Mouse (Mus musculus) hindbrain, embryonic 15.5 days (tissue): Measurements from ENCODE around the gene Rnf214. TPM values are rescaled to one million over a fixed set of nuclear protein-coding genes. Genes with fewer than 3 reads are reported as not detected.

Source experiments
- ATAC-seq: fragments of 200-750 bp; cut with Nextera tagmentation; 2 replicates; pipeline ENCODE4 v1.8.0; 2017; ENCODE audit warnings: low read depth, moderate number of reproducible peaks, moderate TSS enrichment; ENCODE audit not compliant: low FRiP score
- H3K27ac ChIP-seq: fragments of 300-500 bp; sonication (generic); replicated peaks from 2 replicates; pipeline ENCODE4 v1.5.1; 2015; ENCODE audit warnings: mild to moderate bottlenecking, inconsistent platforms
- H3K27me3 ChIP-seq: fragments of 300-500 bp; sonication (generic); 2 replicates; pipeline ENCODE4 v1.6.1; 2015; ENCODE audit warnings: control low read depth, inconsistent platforms
- H3K36me3 ChIP-seq: fragments of 300-500 bp; sonication (generic); 2 replicates; pipeline ENCODE4 v1.6.1; 2015; ENCODE audit warnings: control low read depth, inconsistent platforms
- H3K4me1 ChIP-seq: fragments of 300-500 bp; sonication (generic); replicated peaks from 2 replicates; pipeline ENCODE4 v1.6.1; 2015; ENCODE audit warnings: control low read depth, inconsistent platforms
- H3K4me2 ChIP-seq: fragments of 300-500 bp; sonication (generic); 2 replicates; pipeline ENCODE4 v1.6.1; 2015; ENCODE audit warnings: moderate library complexity, mild to moderate bottlenecking, inconsistent platforms
- H3K4me3 ChIP-seq: fragments of 300-500 bp; sonication (generic); 2 replicates; pipeline ENCODE4 v1.5.1; 2015; ENCODE audit warnings: mild to moderate bottlenecking, inconsistent platforms
- H3K9ac ChIP-seq: fragments of 300-500 bp; sonication (generic); 2 replicates; pipeline ENCODE4 v1.6.1; 2015; ENCODE audit warnings: inconsistent platforms
- H3K9me3 ChIP-seq: fragments of 300-500 bp; sonication (generic); 2 replicates; pipeline ENCODE4 v1.6.1; 2016; ENCODE audit warnings: control low read depth, inconsistent platforms
- WGBS: fragments of 180-500 bp; shearing (Covaris S2); methylation state at CpG from one replicate; pipeline ENCODE4 v1.1.7; 2015; 5-methylcytosine and 5-hydroxymethylcytosine counted together
- polyA plus RNA-seq: library from polyadenylated mRNA; unstranded; fragments of >200 nt; fragmentation: Nextera tagmentation; extraction: Ambion mirVana; gene quantifications from 2 replicates; pipeline ENCODE4 v1.2.1, GENCODE M21; 2015

Gene Rnf214
- polyA plus RNA-seq, result 94.1 and 109 TPM in 2 replicates

DNA sequence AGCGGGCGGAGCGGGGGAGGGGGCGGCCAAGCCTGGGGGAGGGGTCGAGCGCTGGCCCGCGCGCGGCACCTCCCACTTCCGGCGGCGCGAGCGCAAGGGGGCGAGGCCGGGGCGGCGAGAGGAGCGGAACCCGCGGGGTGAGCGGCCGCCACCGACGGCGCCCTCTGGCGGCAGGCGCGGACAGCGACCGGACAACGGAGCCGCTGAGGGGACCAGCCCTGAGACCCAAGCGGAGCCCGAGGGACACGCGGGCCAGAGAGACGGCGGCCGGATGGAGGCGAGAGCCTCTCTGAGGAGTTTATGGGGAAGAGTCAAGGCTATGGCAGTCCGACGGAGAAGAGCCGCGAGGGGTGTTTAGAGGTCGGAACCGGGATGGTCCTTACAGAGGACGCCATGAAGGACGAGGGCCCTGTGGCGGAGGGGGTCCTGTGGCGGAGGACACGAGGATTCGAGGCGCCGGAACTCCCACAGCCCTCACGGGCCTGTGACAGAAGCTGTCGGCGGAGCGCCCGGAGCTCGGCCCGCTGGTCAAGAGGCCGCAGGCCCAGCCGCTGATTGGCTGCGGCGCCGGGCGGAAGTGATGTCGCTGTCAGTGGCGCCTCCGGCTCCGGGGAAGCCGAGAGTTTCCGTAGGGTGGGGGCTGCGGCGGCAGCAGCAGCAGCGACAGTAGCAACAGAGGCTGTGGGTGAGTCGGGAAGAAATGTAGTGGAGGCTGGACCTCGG, at the start of gene Rnf214, which contains the start of gene Pcsk7:
Gene Rnf214 (minus strand): TSS at position 557 of the 723 bp plus-strand sequence.
Gene Pcsk7 (plus strand): TSS at position 143 of the 723 bp plus-strand sequence.
- Histone ChIP-seq H3K4me3 (peak within 1 kb of the TSS; percentile 82), H3K36me3 (peaks cover 41% of the 10 kb centered on the region), H3K9me3 (no peaks in the 10 kb centered on the region), H3K9ac (peak within 1 kb of the TSS; percentile 90), H3K27me3 (no peaks in the 10 kb centered on the region), H3K27ac (peak within 1 kb of the TSS; percentile 98), H3K4me1 (peaks cover 36% of the 10 kb centered on the region), H3K4me2 (peak within 1 kb of the TSS; percentile 87)
- under 1% methylated on average over 73 of the region's 80 CpGs for WGBS
- ATAC-seq, result peak; percentile 95

DNA sequence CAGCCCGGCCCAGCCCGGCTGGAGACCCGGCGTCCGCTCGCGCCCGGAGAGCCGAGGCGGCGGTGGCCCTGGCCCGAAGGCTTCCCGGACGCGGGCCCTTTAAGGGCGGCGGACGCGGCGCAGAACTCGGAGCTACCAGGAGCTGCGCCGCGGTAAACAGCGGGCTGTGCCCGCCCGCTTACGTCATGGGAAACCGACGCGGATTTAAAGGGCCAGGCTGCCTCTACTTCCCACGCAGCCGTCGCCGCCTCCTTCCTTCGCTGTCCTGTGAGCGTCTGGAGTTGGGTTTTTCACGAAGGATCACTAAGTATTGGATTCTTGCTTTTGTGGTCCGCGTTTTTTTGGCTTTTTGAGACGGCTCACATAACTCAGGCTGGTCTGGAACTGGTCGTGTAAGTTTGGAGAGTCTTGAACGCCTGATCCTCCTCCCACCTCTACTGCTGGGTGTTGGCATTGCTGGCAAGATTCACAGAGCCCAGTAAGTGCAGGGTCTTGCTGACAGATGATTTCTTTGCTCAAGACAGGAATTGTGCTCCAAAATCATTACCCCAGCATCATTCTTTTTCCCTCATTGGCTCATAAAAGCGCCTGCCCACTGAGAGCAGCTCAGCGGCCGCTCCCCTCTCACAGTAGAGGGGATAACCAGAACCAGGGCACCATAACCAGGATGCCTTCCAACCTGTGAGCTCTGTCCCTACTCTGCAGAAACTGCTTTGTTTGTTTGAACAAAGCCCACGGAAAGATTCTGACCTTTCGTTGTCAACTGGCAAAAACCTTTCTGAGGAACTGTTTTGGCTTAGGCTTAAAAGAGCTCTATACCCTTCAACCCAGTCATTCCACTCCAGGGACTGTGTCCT, 48.6 kb upstream of the Rnf214 start, which contains the start of gene Sidt2:
Gene Sidt2 (minus strand): TSS at position 152 of the 857 bp plus-strand sequence.
- no peaks in the 10 kb centered on the region for H3K9me3 ChIP-seq
- H3K4me3 ChIP-seq, result peak within 1 kb of the TSS; percentile 75
- H3K27me3 ChIP-seq, result no peaks in the 10 kb centered on the region
- H3K27ac ChIP-seq, result peak within 1 kb of the TSS; percentile 81
- ATAC-seq, result peak; percentile 97
- peak within 1 kb of the TSS; percentile 79 for H3K9ac ChIP-seq
- peak within 1 kb of the TSS; percentile 71 for H3K4me2 ChIP-seq
- peaks cover 36% of the 10 kb centered on the region for H3K4me1 ChIP-seq
- peaks cover 10% of the 10 kb centered on the region for H3K36me3 ChIP-seq
- under 1% methylated on average over 38 of the region's 48 CpGs for WGBS

DNA sequence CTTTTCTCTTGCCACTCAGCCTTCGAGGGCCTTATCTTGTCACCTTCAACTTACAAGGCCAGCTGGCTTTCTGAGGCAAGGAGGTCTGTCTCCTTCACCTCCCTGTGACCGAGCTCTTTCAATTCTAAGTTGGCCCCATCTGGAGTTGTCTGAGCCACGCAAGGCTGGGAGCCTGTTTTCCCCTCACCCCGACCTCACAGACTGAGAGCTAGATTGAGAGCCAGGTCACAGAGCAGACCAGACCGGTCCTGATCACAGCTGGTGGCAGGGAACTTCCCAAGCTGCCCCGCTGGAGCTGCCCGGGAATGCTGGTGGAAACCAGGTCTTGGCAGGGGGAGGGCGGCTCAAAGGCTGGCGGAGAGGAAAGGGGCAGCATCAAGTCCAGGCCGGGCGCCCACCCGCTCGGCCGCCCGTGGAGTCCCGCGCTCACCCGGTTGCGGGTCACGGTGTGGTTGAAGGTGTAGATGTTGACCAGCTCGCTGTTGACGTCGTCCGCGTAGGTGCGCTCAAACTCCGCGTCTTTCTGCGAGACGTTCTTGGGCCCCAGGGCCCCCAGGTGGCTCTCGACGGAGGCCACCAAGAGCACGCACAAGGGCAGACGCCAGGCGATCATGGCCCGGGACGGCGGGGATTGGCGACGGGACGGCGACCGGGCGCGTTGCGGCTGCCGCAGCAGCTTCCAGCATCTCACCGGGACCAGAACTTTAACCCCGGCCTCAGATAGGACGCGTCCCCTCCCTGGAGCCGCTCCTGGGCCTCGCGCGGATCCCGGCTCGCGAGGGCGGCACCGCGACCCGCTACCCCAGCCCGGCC, 47.8 kb upstream of the Rnf214 start:
- H3K27ac ChIP-seq, result peak overlapping the region; percentile 81
- peak overlapping the region; percentile 75 for H3K4me3 ChIP-seq
- peak overlapping the region; percentile 79 for H3K9ac ChIP-seq
- no peaks in the 10 kb centered on the region for H3K9me3 ChIP-seq
- no peaks in the 10 kb centered on the region for H3K27me3 ChIP-seq
- peak; percentile 76 for ATAC-seq
- peaks cover 18% of the 10 kb centered on the region for H3K36me3 ChIP-seq
- H3K4me1 ChIP-seq, result peaks cover 36% of the 10 kb centered on the region
- H3K4me2 ChIP-seq, result peak overlapping the region; percentile 71
- WGBS, result 1% methylated on average over 52 of the region's 63 CpGs

DNA sequence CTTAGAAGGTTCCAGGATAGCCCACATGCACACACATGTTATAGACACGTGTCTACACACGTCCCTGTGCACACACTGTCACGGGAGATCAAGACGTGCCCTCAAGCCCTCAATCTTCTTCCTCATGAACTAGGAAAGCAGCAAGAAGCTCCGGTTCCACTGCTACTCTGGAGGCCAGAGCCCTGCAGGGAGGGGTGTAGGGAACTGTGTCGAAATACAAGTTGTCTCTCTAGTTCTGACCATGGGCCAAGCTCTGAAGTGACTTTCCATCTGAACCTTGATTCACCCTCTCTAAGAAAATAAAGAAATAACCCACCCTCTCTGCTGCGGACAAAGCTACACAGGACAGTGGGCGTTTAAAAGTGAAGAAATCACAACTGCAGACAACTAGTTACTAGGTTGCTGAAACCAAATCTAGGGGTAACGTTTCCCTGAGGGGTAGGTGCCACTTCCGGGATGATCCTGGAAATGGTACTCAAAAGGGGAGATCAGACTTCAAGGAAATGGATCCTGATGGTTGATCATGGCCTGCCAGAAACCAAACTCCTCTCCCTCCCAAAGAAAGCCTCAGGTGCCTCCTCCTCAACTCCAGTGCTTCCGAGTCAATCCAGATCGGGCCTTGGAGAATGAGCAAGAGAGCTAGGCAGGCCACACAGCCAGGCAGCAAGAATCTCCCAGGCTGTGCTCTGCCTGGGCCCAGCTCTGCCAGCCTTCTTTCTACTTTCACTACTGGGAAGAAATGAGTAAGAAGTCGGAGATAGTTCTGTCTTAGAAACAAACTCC, 47.0 kb upstream of the Rnf214 start:
- no peaks in the 10 kb centered on the region for H3K9me3 ChIP-seq
- H3K4me2 ChIP-seq, result peak overlapping the region; percentile 71
- no peaks in the 10 kb centered on the region for H3K27me3 ChIP-seq
- peaks cover 24% of the 10 kb centered on the region for H3K36me3 ChIP-seq
- H3K4me1 ChIP-seq, result peaks cover 32% of the 10 kb centered on the region
- 65% methylated on average over 13 of the region's 13 CpGs for WGBS
- ATAC-seq, result no peak
- peak overlapping the region; percentile 81; the same call in 1 of the 2 replicates for H3K27ac ChIP-seq
- H3K9ac ChIP-seq, result peak overlapping the region; percentile 79
- peak overlapping the region; percentile 75 for H3K4me3 ChIP-seq

DNA sequence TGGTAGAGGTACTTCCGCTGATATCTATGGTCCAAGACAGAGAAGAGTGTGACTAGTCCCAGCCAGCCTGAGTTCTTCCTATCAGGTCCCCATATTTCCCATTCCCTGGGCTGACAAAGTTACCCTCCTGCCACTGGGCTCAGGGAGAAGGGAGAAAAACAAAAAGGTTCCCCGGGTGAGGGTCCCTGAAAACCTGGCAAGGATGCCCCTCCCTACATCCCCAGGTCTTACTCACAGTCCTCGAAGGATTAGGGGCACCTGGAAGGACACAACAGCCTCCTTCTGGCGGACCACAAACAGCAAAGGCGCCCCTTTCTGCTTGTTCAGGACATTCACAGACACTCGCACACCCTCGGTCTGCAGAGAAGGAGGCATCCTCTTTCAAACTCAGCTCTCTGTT, 46.2 kb upstream of the Rnf214 start:
- peaks cover 25% of the 10 kb centered on the region for H3K4me1 ChIP-seq
- H3K4me3 ChIP-seq, result no peak overlapping the region
- H3K4me2 ChIP-seq, result peak overlapping the region; percentile 71; the same call in 1 of the 2 replicates
- H3K36me3 ChIP-seq, result peaks cover 32% of the 10 kb centered on the region
- 90% methylated on average over 7 of the region's 7 CpGs for WGBS
- no peaks in the 10 kb centered on the region for H3K27me3 ChIP-seq
- H3K27ac ChIP-seq, result no peak overlapping the region
- H3K9me3 ChIP-seq, result no peaks in the 10 kb centered on the region
- ATAC-seq, result no peak
- no peak overlapping the region for H3K9ac ChIP-seq

DNA sequence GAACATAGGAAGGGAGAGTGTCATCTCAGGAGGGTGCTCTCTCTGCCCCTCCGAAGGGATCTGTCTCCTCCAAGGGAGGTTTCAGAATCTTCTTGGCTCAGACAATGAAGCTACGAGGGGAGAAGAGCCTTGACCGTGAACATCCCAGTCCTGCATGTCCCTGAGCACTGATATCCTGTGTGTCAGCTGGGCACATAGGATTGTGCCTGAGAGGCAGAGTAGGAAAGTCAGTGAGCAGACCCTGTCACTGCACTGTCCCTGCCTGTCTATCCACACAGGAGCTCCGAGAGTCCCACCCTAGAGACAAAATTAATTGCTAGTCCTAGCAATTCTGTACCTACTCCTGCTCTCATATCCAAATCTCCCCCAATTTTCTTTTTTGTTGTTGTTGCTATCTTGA, 45.3 kb upstream of the Rnf214 start:
- H3K9ac ChIP-seq, result no peak overlapping the region
- no peak for ATAC-seq
- H3K4me1 ChIP-seq, result peaks cover 25% of the 10 kb centered on the region
- no peak overlapping the region for H3K4me2 ChIP-seq
- H3K4me3 ChIP-seq, result no peak overlapping the region
- peaks cover 39% of the 10 kb centered on the region for H3K36me3 ChIP-seq
- no peaks in the 10 kb centered on the region for H3K9me3 ChIP-seq
- no peak overlapping the region for H3K27ac ChIP-seq
- H3K27me3 ChIP-seq, result no peaks in the 10 kb centered on the region
- 93% methylated on average over 4 of the region's 4 CpGs for WGBS

DNA sequence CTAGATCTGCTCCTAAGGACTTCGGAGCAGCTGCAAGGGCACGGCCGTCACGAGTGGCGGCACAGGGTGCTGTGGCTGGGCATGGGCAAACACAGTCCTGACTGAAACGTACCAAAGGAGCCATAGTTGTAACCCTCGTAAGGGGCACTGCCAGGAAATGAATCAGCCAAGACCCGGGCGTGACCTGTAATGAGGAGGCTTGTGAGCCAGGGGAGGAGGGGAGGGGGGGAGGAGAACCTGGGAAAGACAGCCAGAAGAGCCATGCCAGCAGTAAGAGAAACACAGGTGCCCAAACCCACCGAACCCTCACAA, 40.1 kb upstream of the Rnf214 start:
- Histone ChIP-seq H3K27ac (no peak overlapping the region), H3K4me1 (no peaks in the 10 kb centered on the region), H3K9ac (no peak overlapping the region), H3K4me3 (no peak overlapping the region), H3K9me3 (no peaks in the 10 kb centered on the region), H3K36me3 (peaks cover 78% of the 10 kb centered on the region), H3K27me3 (no peaks in the 10 kb centered on the region), H3K4me2 (no peak overlapping the region)
- no peak for ATAC-seq
- WGBS, result 89% methylated on average over 10 of the region's 10 CpGs

DNA sequence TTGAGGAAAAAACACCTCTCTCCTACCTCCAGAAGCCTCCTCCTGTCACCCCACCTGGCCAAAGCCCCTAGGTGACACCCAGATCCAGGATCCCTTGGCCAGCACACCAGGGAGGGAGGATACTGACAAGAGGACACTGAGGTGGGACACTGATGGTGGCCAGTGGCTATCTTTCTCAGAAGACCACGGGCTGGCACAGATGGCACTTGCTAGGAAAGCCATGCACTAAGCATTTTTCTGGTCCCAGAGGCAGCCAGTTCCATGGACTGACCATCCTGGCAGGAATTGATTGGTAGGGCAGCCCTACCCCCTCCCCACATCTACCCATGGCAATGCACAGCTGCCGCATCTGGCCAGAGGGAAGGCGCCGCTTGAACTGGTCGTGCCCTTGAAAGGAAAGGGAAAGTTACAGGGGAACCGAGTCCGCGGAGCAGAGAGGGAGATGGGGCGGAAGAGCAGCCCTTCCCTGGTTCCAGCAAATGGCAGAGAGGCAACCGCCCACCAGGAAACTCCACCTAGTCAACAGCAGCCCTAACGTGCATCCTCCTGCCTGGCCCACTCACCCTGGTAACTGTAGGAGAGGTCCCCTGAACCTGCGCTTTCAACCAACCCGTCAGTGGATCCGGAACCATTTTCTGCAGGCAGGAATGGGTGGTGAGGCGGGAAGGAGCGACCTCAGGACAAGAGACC, 39.6 kb upstream of the Rnf214 start:
- Histone ChIP-seq H3K4me2 (no peak overlapping the region), H3K27ac (no peak overlapping the region), H3K4me1 (no peaks in the 10 kb centered on the region), H3K9me3 (no peaks in the 10 kb centered on the region), H3K9ac (no peak overlapping the region), H3K36me3 (peaks cover 79% of the 10 kb centered on the region), H3K27me3 (no peaks in the 10 kb centered on the region), H3K4me3 (no peak overlapping the region)
- 90% methylated on average over 16 of the region's 16 CpGs for WGBS
- ATAC-seq, result no peak

DNA sequence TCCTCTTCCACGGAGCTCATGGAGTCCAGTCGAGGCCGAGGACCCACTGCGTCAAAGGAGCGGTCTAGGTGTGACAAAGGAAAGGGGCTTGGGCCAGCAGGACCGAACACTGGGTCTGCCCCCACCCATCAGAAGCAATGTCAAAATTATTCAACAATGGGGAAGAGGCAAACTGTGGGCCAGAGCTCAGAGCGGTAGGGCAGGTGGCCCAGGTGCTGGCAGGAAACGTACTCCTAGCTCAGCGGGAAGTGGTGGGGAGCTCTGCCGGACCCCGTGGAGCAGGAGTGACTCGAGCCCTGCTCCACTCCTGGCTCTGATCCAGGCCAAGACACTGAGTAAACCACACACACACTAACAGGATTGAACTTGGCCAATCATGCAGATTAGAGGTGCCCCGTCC, 39.0 kb upstream of the Rnf214 start:
- Histone ChIP-seq H3K4me3 (no peak overlapping the region), H3K27me3 (no peaks in the 10 kb centered on the region), H3K9me3 (no peaks in the 10 kb centered on the region), H3K4me2 (no peak overlapping the region), H3K36me3 (peaks cover 84% of the 10 kb centered on the region), H3K4me1 (no peaks in the 10 kb centered on the region), H3K27ac (no peak overlapping the region), H3K9ac (no peak overlapping the region)
- WGBS, result 87% methylated on average over 13 of the region's 13 CpGs
- no peak for ATAC-seq

DNA sequence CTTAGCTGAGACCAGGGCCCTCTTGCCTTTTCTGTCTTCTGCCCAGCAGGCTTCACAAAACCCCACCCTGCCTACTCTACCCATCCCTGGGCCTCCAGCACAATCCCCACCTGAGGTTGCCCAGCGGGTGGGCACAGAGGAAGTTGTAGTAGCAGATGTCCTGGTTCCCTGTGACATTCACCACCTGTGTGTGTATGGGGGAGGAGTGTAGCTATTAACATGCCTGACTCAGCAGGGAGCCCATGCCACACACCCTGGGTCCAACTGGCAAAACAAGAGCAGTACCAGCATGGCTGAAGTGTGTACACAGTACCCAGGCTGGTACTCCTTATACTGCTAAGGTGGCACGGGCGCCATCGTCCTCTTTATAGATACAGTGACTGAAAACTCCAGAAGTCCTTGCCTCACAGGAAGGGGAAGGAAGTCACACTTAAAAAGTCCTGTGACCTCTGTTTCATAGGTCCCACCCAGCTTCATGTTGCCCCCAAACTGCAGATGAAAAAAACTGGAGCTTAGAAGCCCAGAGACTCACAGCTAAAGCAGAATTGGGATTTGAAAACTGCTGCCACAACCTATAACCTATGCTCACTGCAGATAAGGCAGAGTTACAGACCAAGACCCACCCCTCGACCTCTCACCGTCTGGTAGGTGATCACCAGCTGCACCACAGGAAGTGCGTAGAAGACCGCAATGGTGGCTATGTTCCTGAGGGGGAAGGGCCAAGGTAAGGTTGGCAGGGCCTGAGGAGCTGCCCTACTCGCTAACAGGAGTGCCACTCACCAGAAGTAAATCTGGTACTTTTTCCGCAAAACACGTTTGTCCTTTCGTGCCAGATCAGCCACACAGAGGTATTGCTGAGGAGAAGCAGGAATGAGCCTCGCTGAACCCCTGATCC, 38.0 kb upstream of the Rnf214 start:
- Histone ChIP-seq H3K4me3 (no peak overlapping the region), H3K27me3 (no peaks in the 10 kb centered on the region), H3K4me1 (no peaks in the 10 kb centered on the region), H3K4me2 (no peak overlapping the region), H3K36me3 (peaks cover 76% of the 10 kb centered on the region), H3K9me3 (no peaks in the 10 kb centered on the region), H3K9ac (no peak overlapping the region), H3K27ac (no peak overlapping the region)
- ATAC-seq, result no peak
- 89% methylated on average over 13 of the region's 13 CpGs for WGBS
